Mouse (Mus musculus) MN1 (cell line): ENCODE measurements around the gene Mbd3.

Source experiments
- DNase-seq: peaks from one replicate; pipeline ENCODE4 v3.0.0-alpha.2; 2016; ENCODE audit warnings: low spot score

Mbd3 gene

DNA sequence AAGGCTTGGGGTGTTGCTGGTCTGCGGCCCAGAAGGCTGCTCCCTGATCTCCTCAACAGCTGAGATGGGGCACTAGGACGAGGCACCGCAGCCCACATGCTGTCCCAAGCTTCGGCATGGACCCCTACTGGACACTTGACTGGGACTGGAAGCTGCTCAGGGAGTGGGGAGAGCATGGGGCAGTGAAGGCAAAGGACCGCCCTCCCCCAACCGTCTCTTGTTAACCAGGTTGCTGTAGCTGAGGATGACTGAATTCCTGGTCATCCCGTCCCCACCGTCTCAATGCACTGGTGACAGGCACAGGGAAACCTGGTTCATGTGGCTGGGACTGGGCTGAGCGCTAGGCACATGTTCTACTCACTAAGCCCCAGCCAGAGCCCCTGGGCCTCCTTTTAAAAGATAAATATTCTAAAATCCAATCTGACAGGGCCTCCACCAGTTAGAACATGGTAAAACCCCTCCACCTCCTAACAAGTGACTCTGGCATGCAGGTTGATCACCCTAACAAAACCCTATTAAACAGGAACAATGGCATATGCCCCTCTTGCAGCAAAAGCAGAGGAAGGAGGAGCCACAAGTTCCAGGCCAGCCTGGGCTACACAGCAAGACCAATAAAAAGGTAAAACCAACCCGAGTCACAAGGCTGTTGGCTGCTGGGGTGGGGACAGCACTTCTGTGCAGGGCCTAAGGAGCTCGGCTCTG, 2.4 kb downstream of the Mbd3 start:
- no peak for DNase-seq

- DNase-seq, result no peak
Observed at GRCm38 (mm10) chr10:80395025-80395627, 4.2 kb downstream of the Mbd3 start.

DNA sequence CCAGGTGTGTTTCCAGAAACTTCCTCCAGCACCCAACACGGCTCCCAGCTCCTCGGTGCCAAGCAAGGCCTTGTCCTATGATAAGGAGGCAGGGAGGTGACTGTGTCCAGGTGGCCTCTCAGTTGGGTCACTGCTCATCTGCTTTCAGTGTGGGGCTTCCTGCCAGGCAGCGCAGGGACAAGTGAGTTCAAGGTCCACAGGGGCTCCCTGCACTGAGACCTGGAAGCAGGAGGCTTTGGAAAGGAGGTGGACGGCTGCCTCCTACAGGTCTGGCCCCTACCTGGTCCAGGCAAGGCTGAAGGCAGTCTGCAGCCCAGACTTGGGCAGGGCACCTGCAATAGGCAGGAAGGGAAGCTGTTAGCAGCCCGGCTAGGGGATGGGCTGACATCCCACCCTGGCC, 6.7 kb downstream of the Mbd3 start:
- no peak for DNase-seq

- no peak for DNase-seq
Observed at GRCm38 (mm10) chr10:80390697-80391096, 8.7 kb downstream of the Mbd3 start.

DNA sequence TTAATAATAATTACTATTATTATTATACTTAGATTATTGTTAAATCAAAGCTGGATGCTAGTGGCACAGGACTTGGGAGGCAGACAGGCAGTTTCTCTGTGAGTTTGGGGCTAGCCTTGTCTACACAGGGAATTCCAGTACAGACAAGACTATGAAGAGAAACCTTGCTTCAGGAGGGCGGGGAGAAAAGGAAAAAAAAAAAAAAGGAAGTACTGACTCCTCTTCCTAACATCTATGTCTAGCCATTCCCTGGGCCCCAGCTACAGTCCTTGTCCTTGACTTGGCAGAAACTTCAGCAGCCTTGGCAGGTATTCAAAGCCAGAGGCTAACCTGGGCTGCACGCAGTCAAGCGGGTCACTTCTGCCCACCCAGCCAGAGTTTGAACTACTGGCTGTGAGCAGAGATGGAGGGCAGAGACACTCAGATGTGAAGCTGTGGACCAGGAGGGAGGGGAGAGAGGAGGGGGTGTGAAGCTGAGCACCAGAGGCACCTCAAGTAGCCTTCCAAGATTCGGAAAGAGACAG, 10.1 kb downstream of the Mbd3 start:
- DNase-seq, result no peak

GRCm38 (mm10) chr10:80388731-80389130, 10.6 kb downstream of the Mbd3 start:
- no peak for DNase-seq

- DNase-seq, result peak; percentile 89
Observed at GRCm38 (mm10) chr10:80387522-80387959, 11.8 kb downstream of the Mbd3 start, which contains the start of gene Mex3d. Gene Mex3d (minus strand): TSS chr10:80387659.

- no peak for DNase-seq
Observed at GRCm38 (mm10) chr10:80386735-80387471, 12.4 kb downstream of the Mbd3 start.

GRCm38 (mm10) chr10:80385811-80386734, 13.3 kb downstream of the Mbd3 start:
- peak; percentile 66 for DNase-seq

DNA sequence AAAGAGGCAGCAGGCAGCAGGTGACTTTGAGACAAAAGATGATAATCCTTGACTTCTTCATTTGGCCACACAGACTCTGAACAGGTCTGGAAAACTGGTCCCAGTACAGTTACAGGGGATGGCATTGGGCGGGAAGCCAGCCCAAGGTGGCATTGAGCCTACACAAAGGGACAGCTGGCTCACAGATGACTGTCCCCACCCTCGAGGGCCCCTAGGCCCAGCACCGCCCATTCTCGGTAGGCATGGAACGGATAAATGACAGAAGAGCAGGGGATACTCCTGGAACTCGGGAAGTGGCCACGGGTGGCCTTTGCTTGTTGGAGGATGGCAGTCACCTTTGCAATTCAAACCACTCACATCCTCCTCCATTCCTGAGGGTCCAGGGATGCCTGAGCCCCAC, 14.0 kb downstream of the Mbd3 start:
- DNase-seq, result no peak

DNA sequence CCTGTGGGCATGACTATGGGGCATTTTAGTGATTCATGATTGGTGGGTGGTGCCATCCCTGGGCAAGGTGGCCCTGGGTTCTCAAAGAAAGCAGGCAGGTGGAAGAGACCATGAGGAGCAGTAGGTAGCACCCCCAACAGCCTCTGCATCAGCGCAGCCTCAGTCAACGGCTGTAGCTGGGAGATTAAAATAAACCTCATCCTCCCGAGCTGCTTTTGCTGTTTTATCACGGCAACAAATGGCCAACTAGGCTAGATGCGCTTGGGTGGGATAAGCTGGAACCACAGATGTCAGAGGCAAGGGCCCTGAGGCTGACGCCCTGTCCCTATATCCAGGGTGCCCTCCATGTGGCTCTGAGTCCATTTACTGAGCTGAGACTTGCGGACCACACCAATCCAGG, 14.6 kb downstream of the Mbd3 start:
- DNase-seq, result no peak

- no peak for DNase-seq
Observed at GRCm38 (mm10) chr10:80384115-80384639, 15.2 kb downstream of the Mbd3 start.

DNA sequence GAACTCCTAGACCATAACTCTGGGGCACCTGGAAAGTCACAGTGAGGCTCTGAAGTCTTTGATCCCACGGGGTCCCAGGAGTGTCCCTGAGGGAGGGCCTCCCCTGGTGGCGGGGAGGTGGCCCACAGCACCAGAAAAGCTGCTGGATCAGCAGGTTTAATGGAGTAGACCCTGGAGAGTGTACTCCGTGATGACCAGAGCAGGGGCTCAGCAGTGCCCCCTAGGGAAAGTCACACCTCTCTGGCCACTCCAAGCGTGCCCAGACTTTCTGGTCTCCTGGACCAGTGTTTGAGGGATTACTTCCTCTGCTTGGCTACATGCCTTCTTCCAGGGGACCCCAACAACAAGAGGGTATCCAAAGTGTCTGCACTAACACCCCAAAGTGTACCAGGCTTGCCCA, 15.9 kb downstream of the Mbd3 start:
- no peak for DNase-seq

GRCm38 (mm10) chr10:80382641-80383365, 16.5 kb downstream of the Mbd3 start:
- DNase-seq, result no peak

GRCm38 (mm10) chr10:80377716-80378115, 21.6 kb downstream of the Mbd3 start:
- no peak for DNase-seq

GRCm38 (mm10) chr10:80376160-80376559, 23.2 kb downstream of the Mbd3 start:
- DNase-seq, result peak; percentile 93

DNA sequence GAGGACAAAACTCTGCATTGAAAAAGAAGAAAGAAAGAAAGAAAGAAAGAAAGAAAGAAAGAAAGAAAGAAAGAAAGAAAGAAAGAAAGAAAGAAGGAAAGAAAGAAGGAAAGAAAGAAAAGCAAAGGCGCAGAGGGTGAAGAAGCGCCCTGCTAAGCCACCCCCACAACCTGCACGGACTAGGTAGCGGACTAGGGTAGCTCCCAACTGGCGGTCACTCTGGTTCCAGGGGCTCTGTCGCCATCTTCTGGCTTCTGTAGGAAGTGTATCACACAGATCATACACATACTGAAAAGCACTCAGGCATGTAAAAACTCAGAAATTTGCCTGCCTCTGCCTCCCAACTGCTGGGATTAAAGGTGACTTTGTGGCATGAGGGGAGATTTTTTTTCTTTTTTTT, 25.3 kb downstream of the Mbd3 start:
- DNase-seq, result peak; percentile 52

- DNase-seq, result no peak
Observed at GRCm38 (mm10) chr10:80372706-80373105, 26.6 kb downstream of the Mbd3 start.

GRCm38 (mm10) chr10:80371983-80372382, 27.4 kb downstream of the Mbd3 start:
- DNase-seq, result no peak

DNA sequence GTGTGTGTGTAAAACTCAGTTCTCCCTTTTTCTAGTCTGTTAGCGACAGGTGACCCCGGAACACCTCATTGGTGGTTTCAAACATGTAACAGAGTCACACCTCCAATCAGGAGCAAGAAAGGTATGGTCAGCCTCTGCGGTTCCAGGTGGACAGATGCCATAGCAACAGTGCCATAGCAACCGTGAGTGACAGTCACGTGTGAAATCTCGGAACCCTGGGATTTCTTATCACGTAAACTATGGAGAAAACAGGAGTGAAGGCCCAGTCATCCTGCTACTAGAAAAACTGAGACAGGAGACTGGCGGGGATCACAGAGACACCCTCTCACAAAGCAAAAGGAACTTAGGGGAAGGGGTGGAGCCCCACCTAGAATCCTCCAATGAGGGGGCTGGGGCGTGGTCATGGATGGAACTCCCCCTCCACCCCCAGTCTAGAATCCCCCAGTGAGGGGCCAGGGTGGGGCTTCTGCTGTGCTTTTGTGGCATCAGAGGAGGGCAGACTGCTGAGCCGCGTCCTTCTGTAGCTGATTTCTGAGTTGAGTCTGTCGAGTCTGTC, 27.9 kb downstream of the Mbd3 start:
- DNase-seq, result peak; percentile 71
